Mouse (Mus musculus): Measurements from ENCODE around the gene Ikzf3. TPM values are rescaled to one million over a fixed set of nuclear protein-coding genes. Genes with fewer than 3 reads are reported as not detected.

Ikzf3 gene
- polyA plus RNA-seq, 1 experiment from 2014 or later, result 0.08 TPM

GRCm38 (mm10) chr11:98488540-98489234 lies 57.1 kb downstream of the Ikzf3 start:
- Histone ChIP-seq H3K4me2 (ENCODE audit: low read depth, low read length, severe bottlenecking) (no peak overlapping the region), H3K27me3 (ENCODE audit: control insufficient read depth, insufficient read depth, low read length) (no peaks in the 10 kb centered on the region), H3K27ac (ENCODE audit: low read depth, low read length) (no peak overlapping the region), H3K9me3 (ENCODE audit: control insufficient read depth, low read length) (no peaks in the 10 kb centered on the region), H3K9ac (ENCODE audit: low read length) (no peak overlapping the region), H3K4me3 (ENCODE audit: low read depth, low read length) (no peak overlapping the region), H3K4me1 (replicated peaks; ENCODE audit: control insufficient read depth, insufficient read depth, low read length) (0 out of 2 replicates have a peak, but pooled peaks cover 2% of the 10 kb centered on the region), H3K36me3 (ENCODE audit: control insufficient read depth, insufficient read depth, low read length) (no peaks in the 10 kb centered on the region)
- no peak for DNase-seq (ENCODE audit: low spot score)
- WGBS, result 76% methylated on average over 20 of the region's 20 CpGs
- no peak for ATAC-seq (replicated peaks; ENCODE audit: low FRiP score)

- Histone ChIP-seq H3K27ac (ENCODE audit: low read depth, low read length) (no peak overlapping the region), H3K4me1 (replicated peaks; ENCODE audit: control insufficient read depth, insufficient read depth, low read length) (no peaks in the 10 kb centered on the region), H3K9me3 (ENCODE audit: control insufficient read depth, low read length) (no peaks in the 10 kb centered on the region), H3K36me3 (ENCODE audit: control insufficient read depth, insufficient read depth, low read length) (no peaks in the 10 kb centered on the region), H3K9ac (ENCODE audit: low read length) (no peak overlapping the region), H3K4me2 (ENCODE audit: low read depth, low read length, severe bottlenecking) (no peak overlapping the region), H3K4me3 (ENCODE audit: low read depth, low read length) (no peak overlapping the region), H3K27me3 (ENCODE audit: control insufficient read depth, insufficient read depth, low read length) (no peaks in the 10 kb centered on the region)
- WGBS, result 82% methylated on average over 5 of the region's 5 CpGs
- DNase-seq (ENCODE audit: low spot score), result no peak
- ATAC-seq (replicated peaks; ENCODE audit: low FRiP score), result no peak
Observed at GRCm38 (mm10) chr11:98487526-98488040, 58.2 kb downstream of the Ikzf3 start.

GRCm38 (mm10) chr11:98485749-98486148 lies 60.1 kb downstream of the Ikzf3 start:
- Histone ChIP-seq H3K4me2 (ENCODE audit: low read depth, low read length, severe bottlenecking) (no peak overlapping the region), H3K4me1 (replicated peaks; ENCODE audit: control insufficient read depth, insufficient read depth, low read length) (no peaks in the 10 kb centered on the region), H3K27me3 (ENCODE audit: control insufficient read depth, insufficient read depth, low read length) (no peaks in the 10 kb centered on the region), H3K27ac (ENCODE audit: low read depth, low read length) (no peak overlapping the region), H3K9me3 (ENCODE audit: control insufficient read depth, low read length) (no peaks in the 10 kb centered on the region), H3K36me3 (ENCODE audit: control insufficient read depth, insufficient read depth, low read length) (no peaks in the 10 kb centered on the region), H3K9ac (ENCODE audit: low read length) (no peak overlapping the region), H3K4me3 (ENCODE audit: low read depth, low read length) (no peak overlapping the region)
- 96% methylated on average over 2 of the region's 2 CpGs for WGBS
- DNase-seq (ENCODE audit: low spot score) (no peak), ATAC-seq (replicated peaks; ENCODE audit: low FRiP score) (no peak)

GRCm38 (mm10) chr11:98482067-98482466 lies 63.8 kb downstream of the Ikzf3 start:
- 84% methylated on average over 10 of the region's 10 CpGs for WGBS
- Histone ChIP-seq H3K4me3 (ENCODE audit: low read depth, low read length) (no peak overlapping the region), H3K27ac (ENCODE audit: low read depth, low read length) (no peak overlapping the region), H3K9ac (ENCODE audit: low read length) (no peak overlapping the region), H3K36me3 (ENCODE audit: control insufficient read depth, insufficient read depth, low read length) (no peaks in the 10 kb centered on the region), H3K4me2 (ENCODE audit: low read depth, low read length, severe bottlenecking) (no peak overlapping the region), H3K27me3 (ENCODE audit: control insufficient read depth, insufficient read depth, low read length) (no peaks in the 10 kb centered on the region), H3K9me3 (ENCODE audit: control insufficient read depth, low read length) (no peaks in the 10 kb centered on the region), H3K4me1 (replicated peaks; ENCODE audit: control insufficient read depth, insufficient read depth, low read length) (no peaks in the 10 kb centered on the region)
- DNase-seq (ENCODE audit: low spot score), result no peak
- no peak for ATAC-seq (replicated peaks; ENCODE audit: low FRiP score)

- H3K27ac ChIP-seq (ENCODE audit: low read depth, low read length), result no peak overlapping the region
- no peaks in the 10 kb centered on the region for H3K27me3 ChIP-seq (ENCODE audit: control insufficient read depth, insufficient read depth, low read length)
- no peak for DNase-seq (ENCODE audit: low spot score)
Observed at GRCm38 (mm10) chr11:98481231-98481630, 64.6 kb downstream of the Ikzf3 start.

GRCm38 (mm10) chr11:98479940-98480497 lies 65.8 kb downstream of the Ikzf3 start:
- Histone ChIP-seq H3K27me3 (ENCODE audit: control insufficient read depth, insufficient read depth, low read length) (no peaks in the 10 kb centered on the region), H3K36me3 (ENCODE audit: control insufficient read depth, insufficient read depth, low read length) (no peaks in the 10 kb centered on the region), H3K4me1 (replicated peaks; ENCODE audit: control insufficient read depth, insufficient read depth, low read length) (no peaks in the 10 kb centered on the region), H3K4me3 (ENCODE audit: low read depth, low read length) (no peak overlapping the region), H3K4me2 (ENCODE audit: low read depth, low read length, severe bottlenecking) (no peak overlapping the region), H3K9me3 (ENCODE audit: control insufficient read depth, low read length) (no peaks in the 10 kb centered on the region), H3K9ac (ENCODE audit: low read length) (no peak overlapping the region), H3K27ac (ENCODE audit: low read depth, low read length) (no peak overlapping the region)
- DNase-seq (ENCODE audit: low spot score) (no peak), ATAC-seq (replicated peaks; ENCODE audit: low FRiP score) (no peak)
- WGBS, result 91% methylated on average over 12 of the region's 12 CpGs

More at GRCm38 (mm10) chr11:98481231-98481630, 64.6 kb downstream of the Ikzf3 start:
- no peaks in the 10 kb centered on the region for H3K4me1 ChIP-seq (replicated peaks; ENCODE audit: control insufficient read depth, insufficient read depth, low read length)
- no peaks in the 10 kb centered on the region for H3K9me3 ChIP-seq (ENCODE audit: control insufficient read depth, low read length)
- H3K4me3 ChIP-seq (ENCODE audit: low read depth, low read length), result no peak overlapping the region
- no peak overlapping the region for H3K9ac ChIP-seq (ENCODE audit: low read length)
- no peak for ATAC-seq (replicated peaks; ENCODE audit: low FRiP score)
- H3K4me2 ChIP-seq (ENCODE audit: low read depth, low read length, severe bottlenecking), result no peak overlapping the region
- H3K36me3 ChIP-seq (ENCODE audit: control insufficient read depth, insufficient read depth, low read length), result no peaks in the 10 kb centered on the region
- 61% methylated on average over 6 of the region's 6 CpGs for WGBS

- no peak overlapping the region for H3K4me3 ChIP-seq (ENCODE audit: low read depth, low read length)
- no peaks in the 10 kb centered on the region for H3K4me1 ChIP-seq (replicated peaks; ENCODE audit: control insufficient read depth, insufficient read depth, low read length)
- H3K4me2 ChIP-seq (ENCODE audit: low read depth, low read length, severe bottlenecking), result no peak overlapping the region
- H3K36me3 ChIP-seq (ENCODE audit: control insufficient read depth, insufficient read depth, low read length), result no peaks in the 10 kb centered on the region
- ATAC-seq (replicated peaks; ENCODE audit: low FRiP score) (no peak), DNase-seq (ENCODE audit: low spot score) (no peak)
- H3K9ac ChIP-seq (ENCODE audit: low read length), result no peak overlapping the region
- no peaks in the 10 kb centered on the region for H3K27me3 ChIP-seq (ENCODE audit: control insufficient read depth, insufficient read depth, low read length)
- H3K9me3 ChIP-seq (ENCODE audit: control insufficient read depth, low read length), result no peaks in the 10 kb centered on the region
- H3K27ac ChIP-seq (ENCODE audit: low read depth, low read length), result no peak overlapping the region
- 82% methylated on average over 13 of the region's 13 CpGs for WGBS
Observed at GRCm38 (mm10) chr11:98479026-98479939, 66.5 kb downstream of the Ikzf3 start.

GRCm38 (mm10) chr11:98477011-98477701 lies 68.7 kb downstream of the Ikzf3 start:
- DNase-seq (ENCODE audit: low spot score) (no peak), ATAC-seq (replicated peaks; ENCODE audit: low FRiP score) (no peak)
- no peaks in the 10 kb centered on the region for H3K36me3 ChIP-seq (ENCODE audit: control insufficient read depth, insufficient read depth, low read length)
- no peak overlapping the region for H3K27ac ChIP-seq (ENCODE audit: low read depth, low read length)
- H3K4me1 ChIP-seq (replicated peaks; ENCODE audit: control insufficient read depth, insufficient read depth, low read length), result no peaks in the 10 kb centered on the region; the same call in 1 of the 2 replicates
- 75% methylated on average over 14 of the region's 14 CpGs for WGBS
- H3K9ac ChIP-seq (ENCODE audit: low read length), result no peak overlapping the region
- H3K4me3 ChIP-seq (ENCODE audit: low read depth, low read length), result no peak overlapping the region
- no peak overlapping the region for H3K4me2 ChIP-seq (ENCODE audit: low read depth, low read length, severe bottlenecking)
- H3K9me3 ChIP-seq (ENCODE audit: control insufficient read depth, low read length), result no peaks in the 10 kb centered on the region
- H3K27me3 ChIP-seq (ENCODE audit: control insufficient read depth, insufficient read depth, low read length), result no peaks in the 10 kb centered on the region

Measured in forebrain, embryonic 11.5 days (tissue).